Mouse (Mus musculus): ENCODE results near the gene Slc44a5.

Gene Slc44a5

DNA sequence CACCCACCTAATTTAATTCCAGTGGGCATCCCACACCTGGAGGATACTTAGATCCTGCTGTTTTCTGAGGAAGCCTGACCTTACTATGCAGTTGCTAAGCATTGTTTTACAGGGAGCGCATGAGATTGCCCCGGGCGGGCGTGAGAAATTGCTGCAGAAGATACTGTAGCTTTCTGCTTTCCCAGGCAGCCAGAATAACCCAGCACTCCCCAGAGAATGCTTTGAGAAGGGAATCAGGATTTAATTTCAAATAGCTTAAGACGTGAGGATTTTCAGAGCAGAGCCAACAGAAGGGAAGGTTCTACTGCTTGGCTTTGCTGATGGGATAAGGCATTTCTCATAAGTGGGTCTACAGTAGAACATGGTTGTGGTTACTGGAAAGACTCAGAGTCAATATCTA is 142.8 kb downstream of the Slc44a5 start:
- TF ChIP-seq GATA4 (IDR thresholded peaks at IDR 0.05; ENCODE audit: insufficient replicate concordance, low read length), result no peak

DNA sequence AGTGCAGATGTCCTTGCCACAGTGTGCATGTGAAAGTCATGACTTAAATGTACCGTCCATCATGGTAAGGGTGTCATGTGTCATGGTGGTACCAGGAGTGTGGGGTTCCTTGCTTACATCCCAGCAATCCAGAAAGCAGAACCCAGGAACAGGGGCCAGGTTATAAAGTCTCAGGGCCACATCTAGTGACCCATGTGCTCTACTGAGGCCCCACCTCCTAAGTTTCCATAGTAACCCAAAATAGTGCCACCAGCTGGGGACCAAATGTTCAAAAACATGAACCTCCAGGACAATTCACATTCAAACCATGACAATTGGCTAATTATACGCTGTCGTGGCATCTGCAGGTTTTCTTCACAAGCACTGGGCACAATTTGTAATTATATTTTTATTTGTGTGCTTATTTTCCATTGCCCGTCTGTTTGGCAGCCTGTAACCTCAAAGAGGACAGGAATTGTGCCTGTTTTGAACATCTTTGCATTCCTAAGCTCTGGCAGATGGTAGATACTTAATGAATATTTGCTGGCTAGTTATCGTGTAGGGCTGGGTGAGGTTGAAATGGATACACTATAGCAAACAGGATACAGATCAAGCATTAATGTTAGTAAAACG is 145.9 kb downstream of the Slc44a5 start:
- no peak for TF ChIP-seq GATA4 (IDR thresholded peaks at IDR 0.05; ENCODE audit: insufficient replicate concordance, low read length)

DNA sequence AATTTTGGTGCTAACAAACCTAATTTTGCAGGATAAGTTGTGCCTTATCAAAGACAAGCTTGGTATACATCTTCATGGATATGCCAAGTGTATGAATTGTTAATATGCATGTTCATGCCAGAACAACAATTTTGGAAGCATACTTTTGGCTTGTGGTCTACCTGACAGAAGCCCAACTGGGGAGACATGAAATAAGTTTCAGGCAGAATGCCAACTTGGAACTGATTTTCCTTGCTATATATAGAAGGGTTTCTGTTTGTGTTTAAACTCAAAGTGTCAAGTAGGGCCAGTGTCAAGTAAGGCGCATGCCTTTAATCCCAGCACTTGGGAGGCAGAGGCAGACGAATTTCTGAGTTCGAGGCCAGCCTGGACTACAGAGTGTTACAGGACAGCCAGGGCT is 149.3 kb downstream of the Slc44a5 start:
- TF ChIP-seq GATA4 (IDR thresholded peaks at IDR 0.05; ENCODE audit: insufficient replicate concordance, low read length), result no peak

- no peak for TF ChIP-seq GATA4 (IDR thresholded peaks at IDR 0.05; ENCODE audit: insufficient replicate concordance, low read length)
Measured at GRCm38 (mm10) chr3:154124890-154125575, 151.8 kb downstream of the Slc44a5 start.

DNA sequence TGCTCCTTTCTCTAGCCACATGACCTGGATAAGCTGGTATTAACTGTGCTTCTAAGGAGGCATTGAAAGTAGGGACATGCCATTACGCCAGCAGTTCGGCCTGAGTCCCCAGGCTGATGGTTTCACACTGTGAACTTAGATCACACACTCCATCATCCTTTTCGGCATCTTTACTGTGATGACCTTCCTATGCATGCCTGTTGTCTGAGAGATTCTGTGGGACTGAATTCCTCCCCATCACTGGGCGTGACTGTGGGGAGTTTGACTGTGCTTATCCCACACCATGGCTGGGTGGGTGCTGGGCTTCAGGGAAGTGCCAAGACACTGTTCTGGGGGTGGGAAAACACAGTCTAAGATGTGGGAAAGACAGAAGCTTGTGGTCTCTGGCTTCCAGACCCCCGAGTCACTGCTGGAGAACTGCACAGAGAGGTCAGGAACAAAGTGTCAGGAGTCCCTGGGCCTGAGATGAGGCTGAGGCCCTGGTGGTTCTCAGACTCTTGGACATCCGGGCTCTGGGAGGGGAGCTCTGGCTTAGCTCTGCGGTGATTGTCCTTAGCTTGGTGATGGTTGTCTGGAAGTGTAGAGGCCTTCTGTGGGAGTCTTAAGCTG is 152.6 kb downstream of the Slc44a5 start:
- no peak for TF ChIP-seq GATA4 (IDR thresholded peaks at IDR 0.05; ENCODE audit: insufficient replicate concordance, low read length)

DNA sequence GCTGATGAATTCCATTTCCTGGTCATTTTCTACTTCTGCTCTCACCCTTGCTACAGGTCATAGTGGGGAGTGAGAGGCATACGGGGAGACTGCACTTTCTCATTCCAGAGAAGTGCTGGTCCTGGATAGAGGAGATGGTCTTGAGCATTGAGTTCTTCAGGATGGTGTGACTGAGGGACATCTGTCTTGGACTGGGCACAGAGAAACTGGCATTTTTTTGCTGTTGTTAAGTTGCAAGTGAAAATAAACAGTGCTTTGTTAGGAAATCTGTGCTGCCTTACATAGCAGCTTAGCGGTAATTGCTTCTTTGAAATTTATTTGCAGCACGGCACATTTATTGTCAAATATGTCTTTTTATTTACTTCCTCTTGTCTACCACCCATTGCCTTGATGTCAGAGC is 154.0 kb downstream of the Slc44a5 start:
- no peak for TF ChIP-seq GATA4 (IDR thresholded peaks at IDR 0.05; ENCODE audit: insufficient replicate concordance, low read length)

- TF ChIP-seq GATA4 (IDR thresholded peaks at IDR 0.05; ENCODE audit: insufficient replicate concordance, low read length), result no peak
Measured at GRCm38 (mm10) chr3:154129036-154129435, 155.8 kb downstream of the Slc44a5 start.

DNA sequence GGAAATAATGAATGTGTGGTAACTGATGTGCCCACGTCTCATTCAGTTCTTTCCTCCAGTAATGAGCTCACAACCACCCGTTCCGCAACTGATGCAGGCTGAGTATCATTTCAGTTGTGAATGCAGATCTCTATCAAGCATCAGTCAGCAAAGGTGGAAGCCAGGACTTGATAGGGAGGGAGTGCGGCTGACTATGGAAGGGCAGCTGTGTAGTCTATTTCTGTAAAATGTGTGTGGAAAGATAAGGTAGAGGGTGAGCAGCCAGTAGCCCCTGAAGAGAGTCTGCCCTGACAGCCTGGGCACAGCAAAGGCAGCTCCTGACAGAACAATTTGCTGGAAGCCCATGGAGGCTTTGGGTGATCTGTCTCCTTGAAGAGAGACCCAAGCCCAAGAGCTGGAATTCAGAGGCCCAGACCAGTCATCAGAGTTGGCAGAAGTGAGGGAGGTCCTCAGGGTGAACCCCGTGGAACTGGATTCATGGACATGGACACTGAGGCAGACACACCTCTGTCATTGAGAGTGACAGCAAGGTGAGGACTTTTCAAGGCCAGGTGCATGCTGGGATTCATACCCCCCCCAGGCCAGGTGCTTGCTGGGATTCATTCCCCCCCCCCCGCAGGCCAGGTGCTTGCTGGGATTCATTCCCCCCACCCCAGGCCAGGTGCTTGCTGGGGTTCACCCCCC is 157.3 kb downstream of the Slc44a5 start:
- no peak for TF ChIP-seq GATA4 (IDR thresholded peaks at IDR 0.05; ENCODE audit: insufficient replicate concordance, low read length)

GRCm38 (mm10) chr3:154133986-154134385 is 160.8 kb downstream of the Slc44a5 start:
- no peak for TF ChIP-seq GATA4 (IDR thresholded peaks at IDR 0.05; ENCODE audit: insufficient replicate concordance, low read length)

DNA sequence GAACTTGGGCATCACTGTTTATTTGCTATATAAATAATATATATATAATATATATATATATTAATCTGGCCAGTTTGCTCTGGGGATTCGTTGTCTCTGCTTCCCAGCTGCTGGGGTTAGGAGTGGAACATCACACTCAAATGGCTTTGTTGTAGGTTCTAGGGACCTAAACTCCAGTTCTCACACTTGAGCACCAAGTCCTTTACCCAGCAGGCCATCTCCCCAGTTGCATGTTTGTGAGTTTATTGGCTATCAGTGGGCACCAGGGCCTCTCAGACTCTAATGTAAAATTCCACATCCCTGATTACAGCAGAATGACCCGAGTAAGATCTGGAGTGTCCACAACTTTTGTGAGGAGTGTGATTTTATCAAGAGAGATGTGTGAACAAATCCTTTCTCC is 161.5 kb downstream of the Slc44a5 start:
- TF ChIP-seq GATA4 (IDR thresholded peaks at IDR 0.05; ENCODE audit: insufficient replicate concordance, low read length), result no peak

GRCm38 (mm10) chr3:154136501-154136900 is 163.3 kb downstream of the Slc44a5 start:
- no peak for TF ChIP-seq GATA4 (IDR thresholded peaks at IDR 0.05; ENCODE audit: insufficient replicate concordance, low read length)

GRCm38 (mm10) chr3:154141346-154141745 is 168.1 kb downstream of the Slc44a5 start:
- TF ChIP-seq GATA4 (IDR thresholded peaks at IDR 0.05; ENCODE audit: insufficient replicate concordance, low read length), result no peak

DNA sequence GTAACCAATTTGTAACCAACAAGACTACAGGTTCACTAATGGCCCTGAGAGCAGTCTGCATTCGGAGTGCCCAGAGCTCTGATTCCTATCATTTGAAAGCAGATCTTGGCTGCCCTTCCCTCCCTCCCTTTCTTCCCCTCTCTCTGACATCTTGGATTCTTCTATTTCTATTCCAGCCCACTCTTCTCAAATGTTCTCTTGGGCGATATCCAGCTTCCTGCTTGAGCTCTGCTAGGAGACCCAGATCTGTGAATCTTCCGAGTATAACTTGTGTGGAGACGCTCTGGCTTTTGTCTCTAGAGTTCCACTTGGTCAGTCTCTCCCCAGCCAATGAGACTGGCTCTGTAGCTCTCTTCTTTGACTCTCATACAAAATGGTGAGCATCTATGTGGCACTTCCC is 169.4 kb downstream of the Slc44a5 start:
- no peak for TF ChIP-seq GATA4 (IDR thresholded peaks at IDR 0.05; ENCODE audit: insufficient replicate concordance, low read length)

DNA sequence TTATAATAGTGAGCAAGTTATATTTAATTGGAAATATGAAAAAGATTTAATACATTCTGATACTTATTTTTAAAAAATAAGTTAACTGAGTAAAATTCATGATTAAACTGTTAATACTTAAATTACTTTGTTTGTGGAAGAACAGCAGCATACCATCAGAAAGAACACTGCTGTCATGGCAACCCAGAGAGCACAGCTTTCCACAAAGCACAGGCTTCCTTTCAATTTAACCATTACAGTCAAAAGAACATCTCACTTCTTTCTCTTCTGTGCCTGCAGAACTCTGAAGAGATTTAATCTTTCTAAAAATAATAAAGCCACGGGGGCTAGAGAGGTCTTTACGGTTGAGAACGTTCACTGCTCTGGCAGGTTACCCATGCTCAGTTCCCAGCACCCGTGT is 172.5 kb downstream of the Slc44a5 start:
- TF ChIP-seq GATA4 (IDR thresholded peaks at IDR 0.05; ENCODE audit: insufficient replicate concordance, low read length), result no peak

- no peak for TF ChIP-seq GATA4 (IDR thresholded peaks at IDR 0.05; ENCODE audit: insufficient replicate concordance, low read length)
Measured at GRCm38 (mm10) chr3:154149778-154150177, 176.5 kb downstream of the Slc44a5 start.

DNA sequence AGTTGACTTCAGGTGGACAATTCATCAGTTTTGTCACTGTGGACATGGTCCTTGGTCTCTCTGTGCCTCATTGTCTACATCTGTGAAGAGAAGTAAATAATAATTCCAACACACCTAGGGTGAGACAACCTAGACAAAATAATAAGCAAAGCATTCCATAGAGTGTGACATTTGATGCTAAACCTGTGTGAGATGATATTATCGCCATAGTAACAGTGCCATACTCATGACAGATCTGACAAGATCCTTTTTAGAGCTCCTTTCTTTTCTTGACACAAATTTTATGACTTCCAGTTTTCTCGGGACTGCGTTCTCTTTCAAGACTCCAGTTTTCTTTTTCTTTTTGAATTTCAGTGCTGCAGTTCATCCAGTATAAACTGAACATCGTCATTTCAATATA is 192.6 kb downstream of the Slc44a5 start:
- no peak for TF ChIP-seq GATA4 (IDR thresholded peaks at IDR 0.05; ENCODE audit: insufficient replicate concordance, low read length)
